Mouse (Mus musculus) cortical plate, adult 2 months (tissue): ENCODE results near the gene Cdkn1c. TPM values are rescaled to one million over a fixed set of nuclear protein-coding genes. Genes with fewer than 3 reads are reported as not detected.

Source experiments
- H3K27ac ChIP-seq: fragments of 200-500 bp; 2 replicates; pipeline ENCODE4 v1.5.1; 2012; ENCODE audit warnings: low read length, control low read depth, inconsistent platforms; ENCODE audit not compliant: insufficient read depth
- H3K4me1 ChIP-seq: fragments of 200-500 bp; 2 replicates; pipeline ENCODE4 v1.6.1; 2011; ENCODE audit warnings: low read length; ENCODE audit not compliant: control insufficient read depth, insufficient read depth
- H3K4me3 ChIP-seq: fragments of 200-500 bp; 2 replicates; pipeline ENCODE4 v1.5.1; 2011; ENCODE audit warnings: mild to moderate bottlenecking, low read length, control low read depth; ENCODE audit not compliant: insufficient read depth
- CTCF ChIP-seq: fragments of 200-500 bp; IDR thresholded peaks from 2 replicates; pipeline ENCODE4 v1.5.1; 2011; ENCODE audit warnings: mild to moderate bottlenecking, control low read depth, low read length; ENCODE audit not compliant: insufficient read depth; ENCODE audit errors: extremely low read depth
- POLR2A ChIP-seq: fragments of 200-500 bp; IDR thresholded peaks from 2 replicates; pipeline ENCODE4 v1.6.1; 2011; ENCODE audit warnings: mild to moderate bottlenecking, low read length, control low read depth; ENCODE audit not compliant: insufficient read depth; ENCODE audit errors: extremely low read depth
- polyA plus RNA-seq: library from polyadenylated mRNA; depleted of rRNA; stranded (reverse); fragments of >200 nt; gene quantifications from 2 replicates; pipeline ENCODE4 v1.2.3, GENCODE M21; 2012; rRNA removed

Cdkn1c gene
- 12.0 and 12.6 TPM in 2 replicates for polyA plus RNA-seq

- TF ChIP-seq CTCF (no peak), POLR2A (0 out of 2 replicates have a peak, but pooled peaks have one; percentile 28)
- Histone ChIP-seq H3K27ac (no peak within 1 kb of the TSS), H3K4me3 (peak within 1 kb of the TSS; percentile 27), H3K4me1 (no peaks in the 10 kb centered on the region)
These were observed at the start of gene Cdkn1c for GRCm38 (mm10) chr7:143460874-143461273. Cdkn1c (minus strand) TSS chr7:143461050.

DNA sequence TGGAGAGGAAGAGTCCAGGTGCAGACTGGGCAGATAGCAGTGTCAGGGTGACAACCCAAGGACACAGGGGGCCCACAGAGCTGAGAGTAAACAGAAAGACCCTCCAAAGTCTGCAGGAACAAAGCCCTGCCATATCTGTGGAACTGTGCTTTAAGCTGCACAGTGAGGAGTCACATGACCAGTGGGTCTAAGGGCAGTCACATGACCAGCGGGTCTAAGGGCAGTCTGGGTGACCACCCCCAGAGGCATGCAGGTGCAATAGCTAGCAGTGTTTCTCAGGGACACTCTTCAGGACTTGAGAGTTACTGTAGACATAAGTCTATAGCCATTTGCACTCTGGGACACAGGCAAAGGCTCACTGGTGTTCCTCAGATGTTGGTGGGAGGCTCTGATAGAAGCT is 48.7 kb upstream of the Cdkn1c start:
- Histone ChIP-seq H3K4me3 (no peak overlapping the region), H3K4me1 (no peaks in the 10 kb centered on the region), H3K27ac (no peak overlapping the region)
- TF ChIP-seq CTCF (no peak), POLR2A (no peak)

DNA sequence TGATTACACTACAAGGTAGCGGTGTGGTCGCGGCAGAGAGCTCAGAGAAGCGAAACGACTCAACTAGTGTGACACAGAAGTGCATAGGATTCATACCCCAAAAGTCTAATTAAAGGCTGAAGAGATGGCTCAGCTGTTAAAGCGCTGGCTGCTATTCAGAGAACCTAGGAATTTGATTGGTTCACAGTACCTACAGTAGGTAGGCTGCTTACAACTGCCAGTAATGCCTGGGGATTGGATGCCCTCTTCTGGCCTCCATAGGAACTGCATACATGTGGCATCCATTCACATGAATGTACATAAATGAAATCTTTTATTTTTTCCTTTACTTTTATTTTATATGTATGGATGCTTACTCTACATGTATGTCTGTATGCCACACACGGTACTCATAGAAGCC is 45.8 kb upstream of the Cdkn1c start:
- Histone ChIP-seq H3K27ac (no peak overlapping the region), H3K4me3 (no peak overlapping the region), H3K4me1 (no peaks in the 10 kb centered on the region)
- peak; percentile 73 for TF ChIP-seq CTCF
- TF ChIP-seq POLR2A, result no peak

- no peak overlapping the region for H3K4me3 ChIP-seq
- H3K4me1 ChIP-seq, result no peaks in the 10 kb centered on the region
- TF ChIP-seq CTCF (no peak), POLR2A (no peak)
- no peak overlapping the region for H3K27ac ChIP-seq
These were observed 45.4 kb upstream of the Cdkn1c start for GRCm38 (mm10) chr7:143506271-143506670.

DNA sequence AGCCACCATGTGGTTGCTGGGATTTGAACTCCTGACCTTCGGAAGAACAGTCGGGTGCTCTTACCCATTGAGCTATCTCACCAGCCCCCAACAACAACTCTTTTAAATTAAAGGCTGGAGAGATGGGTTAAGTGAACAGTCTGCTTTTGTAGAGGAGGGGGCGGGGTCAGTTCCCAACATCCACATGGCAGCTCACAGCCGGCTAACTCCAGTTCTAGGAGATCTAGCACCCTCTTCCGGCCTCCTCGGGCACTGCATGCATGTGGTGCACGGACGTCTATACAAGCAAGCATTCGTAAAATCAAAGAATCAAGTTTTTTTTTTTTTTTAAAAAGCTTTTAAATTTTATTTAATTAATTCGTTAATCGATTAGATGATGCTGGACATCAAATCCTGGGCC is 45.0 kb upstream of the Cdkn1c start:
- Histone ChIP-seq H3K4me1 (no peaks in the 10 kb centered on the region), H3K27ac (no peak overlapping the region), H3K4me3 (no peak overlapping the region)
- TF ChIP-seq CTCF (peak; percentile 48), POLR2A (no peak)

- TF ChIP-seq CTCF, result no peak
- no peak for TF ChIP-seq POLR2A
- Histone ChIP-seq H3K4me1 (no peaks in the 10 kb centered on the region), H3K27ac (no peak overlapping the region), H3K4me3 (no peak overlapping the region)
These were observed 44.6 kb upstream of the Cdkn1c start for GRCm38 (mm10) chr7:143505411-143505810.

GRCm38 (mm10) chr7:143503926-143504325 is 43.1 kb upstream of the Cdkn1c start:
- Histone ChIP-seq H3K4me1 (no peaks in the 10 kb centered on the region), H3K4me3 (no peak overlapping the region), H3K27ac (no peak overlapping the region)
- TF ChIP-seq CTCF, result no peak
- no peak for TF ChIP-seq POLR2A

GRCm38 (mm10) chr7:143502418-143503200 is 41.8 kb upstream of the Cdkn1c start, which contains the start of gene Phlda2:
Phlda2 (minus strand) TSS chr7:143503150.
- Histone ChIP-seq H3K27ac (no peak within 1 kb of the TSS), H3K4me3 (peak within 1 kb of the TSS; percentile 36), H3K4me1 (no peaks in the 10 kb centered on the region)
- no peak for TF ChIP-seq POLR2A
- TF ChIP-seq CTCF, result no peak

GRCm38 (mm10) chr7:143501643-143502417 is 41.0 kb upstream of the Cdkn1c start:
- no peak for TF ChIP-seq POLR2A
- TF ChIP-seq CTCF, result no peak
- H3K4me3 ChIP-seq, result peak overlapping the region; percentile 36
- H3K27ac ChIP-seq, result no peak overlapping the region
- H3K4me1 ChIP-seq, result no peaks in the 10 kb centered on the region
